In the genomic region with DNA sequence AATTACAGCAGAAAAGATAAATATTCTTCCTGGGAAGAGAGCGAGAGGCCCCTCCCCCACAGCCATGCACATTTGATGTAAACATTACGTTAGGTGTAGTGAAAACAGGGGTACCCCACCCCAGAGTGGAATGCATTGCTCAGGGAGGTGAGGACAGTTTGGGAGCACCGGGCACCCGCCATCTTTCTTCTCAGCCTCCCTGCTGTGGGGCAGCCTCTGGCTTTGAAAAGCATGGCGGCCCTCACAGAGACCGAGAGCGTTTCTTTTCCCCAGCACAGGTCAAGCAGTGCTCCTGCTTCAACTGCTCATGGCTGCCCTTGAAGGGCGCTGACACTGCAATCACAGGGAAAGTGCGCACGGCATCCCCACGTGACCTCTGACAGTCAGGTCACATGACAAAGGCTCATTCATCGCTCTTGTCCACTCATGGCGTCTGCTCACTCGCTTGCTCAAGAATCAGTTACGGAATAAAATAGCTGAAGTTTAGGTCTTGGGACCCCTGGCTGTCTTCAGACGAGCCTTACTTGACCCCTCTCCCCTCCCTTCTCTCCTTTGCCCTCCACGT, we compare ENCODE assay signal across 23 mouse cellular contexts.
DNase-seq lines count a peak whose midpoint lies in the region; ATAC-seq and TF ChIP-seq lines count a peak whose summit lies in the region.
"Had no signal": no experiment of that assay in that cellular context is flagged by ENCODE, and none has a peak within 500 bp of the region (broad histone marks: within the 10 kb centered on the region; RNA-seq: fewer than 3 reads in every experiment).

No protein-coding gene starts in this region.

- no peak for TF ChIP-seq CTCF in intestine, postnatal 0 days (IDR thresholded peaks at IDR 0.05; ENCODE audit: low read depth)

- 0 out of 2 replicates have a peak overlapping the region, but pooled peaks have one; percentile 5 for H3K9ac ChIP-seq in hindbrain, embryonic 13.5 days
- no peak overlapping the region for H3K9ac ChIP-seq in hindbrain, embryonic 12.5 days
- peak overlapping the region; percentile 34; the same call in 1 of the 2 replicates for H3K9ac ChIP-seq in ES-E14 (ENCODE audit: insufficient read depth, low read depth, low read length, poor library complexity, severe bottlenecking)
- no peak overlapping the region for H3K9ac ChIP-seq in intestine, postnatal 0 days (ENCODE audit: low read depth, low read length)
- H3K9ac ChIP-seq: liver, postnatal 0 days had no signal

- no peaks in the 10 kb centered on the region for H3K27me3 ChIP-seq in hindbrain, embryonic 13.5 days
- no peaks in the 10 kb centered on the region for H3K27me3 ChIP-seq in hindbrain, embryonic 12.5 days
- H3K27me3 ChIP-seq in embryonic facial prominence, embryonic 10.5 days (replicated peaks; ENCODE audit: low read depth, poor library complexity, severe bottlenecking): no peaks in the 10 kb centered on the region
- H3K27me3 ChIP-seq in intestine, postnatal 0 days (replicated peaks; ENCODE audit: control insufficient read depth, insufficient read depth, low read length): no peaks in the 10 kb centered on the region
- H3K27me3 ChIP-seq: CH12.LX had no signal

- H3K27ac ChIP-seq in hindbrain, embryonic 13.5 days: 0 out of 2 replicates have a peak overlapping the region, but pooled peaks have one; percentile 13
- H3K27ac ChIP-seq in hindbrain, embryonic 12.5 days: no peak overlapping the region
- H3K27ac ChIP-seq in ES-E14 (ENCODE audit: insufficient read depth, low read depth, low read length, poor library complexity, severe bottlenecking): 0 out of 2 replicates have a peak overlapping the region, but pooled peaks have one; percentile 16
- H3K27ac ChIP-seq in embryonic facial prominence, embryonic 10.5 days (replicated peaks): peak overlapping the region; percentile 70
- no peak overlapping the region for H3K27ac ChIP-seq in intestine, postnatal 0 days (ENCODE audit: low read depth, low read length)
- H3K27ac ChIP-seq: kidney, postnatal 0 days; layer of hippocampus, adult 2 months; stomach, postnatal 0 days had no signal

- DNase-seq in ES-E14 (ENCODE audit: low read depth, low spot score): peak; percentile 43
- DNase-seq in embryonic facial prominence, embryonic 10.5 days (ENCODE audit: low spot score): peak; percentile 57
- DNase-seq in retina, embryonic 14.5 days (ENCODE audit: low spot score): peak; percentile 53
- no peak for DNase-seq in thymus, postnatal 25 days
- no peak for DNase-seq in layer of hippocampus, adult 9-11 months
- DNase-seq: adrenal gland, postnatal 10 days; cerebellum, adult 11 months; cerebellum, postnatal 10 days; gastrocnemius, postnatal 10 days; heart, adult 18-20 months; heart, postnatal 4 days; kidney, adult 11 months; liver, postnatal 0 days; lung, postnatal 10 days had no signal

- H3K4me1 ChIP-seq in hindbrain, embryonic 13.5 days (replicated peaks): peaks cover 32% of the 10 kb centered on the region
- peaks cover 38% of the 10 kb centered on the region for H3K4me1 ChIP-seq in hindbrain, embryonic 12.5 days
- H3K4me1 ChIP-seq in ES-E14 (ENCODE audit: control insufficient read depth in 2 of 2, insufficient read depth in 2 of 2, low read length in 2 of 2, poor library complexity in 1 of 2): peaks cover 8 to 12% of the 10 kb centered on the region in 2 experiments; a peak in 3 of 4 replicates
- peaks cover 61% of the 10 kb centered on the region for H3K4me1 ChIP-seq in embryonic facial prominence, embryonic 10.5 days
- no peaks in the 10 kb centered on the region for H3K4me1 ChIP-seq in intestine, postnatal 0 days (replicated peaks; ENCODE audit: control insufficient read depth, insufficient read depth, low read length)

- in situ Hi-C loops in ES-E14 (cut with MboI; ENCODE audit: low sequenced_read_pairs in 2 of 2, unreplicated experiment in 2 of 2): no loop called here

- peak overlapping the region; percentile 30 for H3K4me2 ChIP-seq in hindbrain, embryonic 13.5 days
- no peak overlapping the region for H3K4me2 ChIP-seq in hindbrain, embryonic 12.5 days (replicated peaks)
- no peak overlapping the region for H3K4me2 ChIP-seq in intestine, postnatal 0 days (replicated peaks; ENCODE audit: low read depth)

- 38% methylated on average over 17 of the region's 17 CpGs for WGBS in hindbrain, embryonic 13.5 days
- WGBS in hindbrain, embryonic 12.5 days: 46% methylated on average over 17 of the region's 17 CpGs
- WGBS in embryonic facial prominence, embryonic 10.5 days: 37% methylated on average over 17 of the region's 17 CpGs
- WGBS in intestine, postnatal 0 days: 75% methylated on average over 17 of the region's 17 CpGs

- ATAC-seq in hindbrain, embryonic 13.5 days (ENCODE audit: low FRiP score): no peak
- no peak for ATAC-seq in hindbrain, embryonic 12.5 days (ENCODE audit: low FRiP score)
- ATAC-seq in intestine, postnatal 0 days: no peak
- ATAC-seq: activated CD4-positive, CD25-positive, alpha-beta regulatory T cell, adult 4 months; liver, postnatal 0 days; midbrain, embryonic 16.5 days had no signal

- no peak overlapping the region for H3K4me3 ChIP-seq in hindbrain, embryonic 13.5 days
- no peak overlapping the region for H3K4me3 ChIP-seq in hindbrain, embryonic 12.5 days
- no peak overlapping the region for H3K4me3 ChIP-seq in ES-E14 (ENCODE audit: insufficient read depth in 1 of 2, low read depth in 1 of 2, low read length in 2 of 2, poor library complexity in 1 of 2, severe bottlenecking in 1 of 2)
- peak overlapping the region; percentile 9; the same call in 1 of the 2 replicates for H3K4me3 ChIP-seq in embryonic facial prominence, embryonic 10.5 days
- H3K4me3 ChIP-seq in intestine, postnatal 0 days (ENCODE audit: low read depth, low read length): no peak overlapping the region
- H3K4me3 ChIP-seq: layer of hippocampus, adult 2 months had no signal

- no peaks in the 10 kb centered on the region for H3K9me3 ChIP-seq in hindbrain, embryonic 13.5 days
- no peaks in the 10 kb centered on the region for H3K9me3 ChIP-seq in hindbrain, embryonic 12.5 days (replicated peaks)
- no peaks in the 10 kb centered on the region for H3K9me3 ChIP-seq in ES-E14 (ENCODE audit: control insufficient read depth, insufficient read depth, low read depth, low read length)
- H3K9me3 ChIP-seq in embryonic facial prominence, embryonic 10.5 days: no peaks in the 10 kb centered on the region
- H3K9me3 ChIP-seq in intestine, postnatal 0 days (ENCODE audit: control insufficient read depth): no peaks in the 10 kb centered on the region

- H3K36me3 ChIP-seq in hindbrain, embryonic 13.5 days: peaks cover 15% of the 10 kb centered on the region
- 0 out of 2 replicates have a peak, but pooled peaks cover 14% of the 10 kb centered on the region for H3K36me3 ChIP-seq in hindbrain, embryonic 12.5 days
- H3K36me3 ChIP-seq in ES-E14 (ENCODE audit: control insufficient read depth, insufficient read depth, low read length, poor library complexity, severe bottlenecking): peaks cover 3% of the 10 kb centered on the region; the same call in 1 of the 2 replicates
- H3K36me3 ChIP-seq in embryonic facial prominence, embryonic 10.5 days (replicated peaks): peaks cover 81% of the 10 kb centered on the region
- H3K36me3 ChIP-seq in intestine, postnatal 0 days (ENCODE audit: control insufficient read depth, insufficient read depth): peaks cover 24% of the 10 kb centered on the region; the same call in 1 of the 2 replicates

TF ChIP-seq in ES-E14, 5 proteins besides CTCF, POLR2A, EP300 and RAD21:
- TF ChIP-seq CHD2 (IDR thresholded peaks at IDR 0.05; ENCODE audit: low read depth, low read length) (no peak), ZC3H11A (IDR thresholded peaks at IDR 0.05; ENCODE audit: borderline replicate concordance, low read depth, low read length) (no peak), MAFK (IDR thresholded peaks at IDR 0.05; ENCODE audit: insufficient read depth, low read depth, low read length) (no peak), HCFC1 (IDR thresholded peaks at IDR 0.05; ENCODE audit: borderline replicate concordance, insufficient read depth, low read length) (no peak), ZNF384 (IDR thresholded peaks at IDR 0.05; ENCODE audit: low read depth, low read length) (no peak)
TF ChIP-seq in ES-E14: peak in this region for 0.

Comparison
In these comparisons a context has a peak if more than half of its experiments do, and no peak if none do; other contexts are left out.
1. H3K27ac ChIP-seq: peak in hindbrain, embryonic 13.5 days (single experiment), ES-E14 (single experiment) and embryonic facial prominence, embryonic 10.5 days (single experiment); none in hindbrain, embryonic 12.5 days (single experiment) and intestine, postnatal 0 days (single experiment).
2. H3K9ac ChIP-seq: peak in hindbrain, embryonic 13.5 days (single experiment) and ES-E14 (single experiment); none in hindbrain, embryonic 12.5 days (single experiment) and intestine, postnatal 0 days (single experiment).
3. DNase-seq: peak in ES-E14 (single experiment), embryonic facial prominence, embryonic 10.5 days (single experiment) and retina, embryonic 14.5 days (single experiment); none in thymus, postnatal 25 days (single experiment) and layer of hippocampus, adult 9-11 months (single experiment).